Mouse (Mus musculus): ENCODE results near the gene Kcnc3. TPM values are rescaled to one million over a fixed set of nuclear protein-coding genes. Genes with fewer than 3 reads are reported as not detected.

Gene Kcnc3
- polyA plus RNA-seq, 1 experiment from 2014 or later, result 0.30 TPM

Other genes starting within 250 kb of the Kcnc3 start
- gene Syt3, start 206.6 kb upstream of the Kcnc3 start, polyA plus RNA-seq (2015; fragmentation: Nextera tagmentation; extraction: Ambion mirVana), result 1.6 and 1.7 TPM in 2 replicates
- gene 1700008O03Rik, start 204.8 kb upstream of the Kcnc3 start, polyA plus RNA-seq (2015; fragmentation: Nextera tagmentation; extraction: Ambion mirVana), result 0.80 and 1.2 TPM in 2 replicates
- 0.70 and 0.81 TPM in 2 replicates for gene Lrrc4b, start 161.6 kb upstream of the Kcnc3 start, polyA plus RNA-seq (2015; fragmentation: Nextera tagmentation; extraction: Ambion mirVana)
- 0.94 and 1.7 TPM in 2 replicates for gene Aspdh, start 125.3 kb upstream of the Kcnc3 start, polyA plus RNA-seq (2015; fragmentation: Nextera tagmentation; extraction: Ambion mirVana)
- 91.3 and 105 TPM in 2 replicates for gene Josd2, start 122.7 kb upstream of the Kcnc3 start, polyA plus RNA-seq (2015; fragmentation: Nextera tagmentation; extraction: Ambion mirVana)
- 98.8 and 106 TPM in 2 replicates for gene Emc10, start 94.1 kb upstream of the Kcnc3 start, polyA plus RNA-seq (2015; fragmentation: Nextera tagmentation; extraction: Ambion mirVana)
- gene Fam71e1, start 94.1 kb upstream of the Kcnc3 start, polyA plus RNA-seq (2015; fragmentation: Nextera tagmentation; extraction: Ambion mirVana), result 9.1 and 12.3 TPM in 2 replicates
- gene Mybpc2, start 66.0 kb upstream of the Kcnc3 start, polyA plus RNA-seq (2015; fragmentation: Nextera tagmentation; extraction: Ambion mirVana), result 0.27 and 0.32 TPM in 2 replicates
- 0.40 and 0.42 TPM in 2 replicates for gene Spib, start 58.6 kb upstream of the Kcnc3 start, polyA plus RNA-seq (2015; fragmentation: Nextera tagmentation; extraction: Ambion mirVana)
- 69.8 and 75.6 TPM in 2 replicates for gene Pold1, start 41.8 kb upstream of the Kcnc3 start, polyA plus RNA-seq (2015; fragmentation: Nextera tagmentation; extraction: Ambion mirVana)
- gene Nr1h2, start 36.7 kb upstream of the Kcnc3 start, polyA plus RNA-seq (2015; fragmentation: Nextera tagmentation; extraction: Ambion mirVana), result 62.9 and 65.0 TPM in 2 replicates
- 4.9 and 5.0 TPM in 2 replicates for gene Napsa, start 18.3 kb upstream of the Kcnc3 start, polyA plus RNA-seq (2015; fragmentation: Nextera tagmentation; extraction: Ambion mirVana)
- 29.0 and 32.7 TPM in 2 replicates for gene Myh14, start 80.2 kb downstream of the Kcnc3 start, polyA plus RNA-seq (2015; fragmentation: Nextera tagmentation; extraction: Ambion mirVana)
- gene Izumo2, start 118.1 kb downstream of the Kcnc3 start, polyA plus RNA-seq (2015; fragmentation: Nextera tagmentation; extraction: Ambion mirVana), result not detected in 2 replicates
- 32.5 and 33.2 TPM in 2 replicates for gene Vrk3, start 157.7 kb downstream of the Kcnc3 start, polyA plus RNA-seq (2015; fragmentation: Nextera tagmentation; extraction: Ambion mirVana)
- gene Zfp473, start 160.4 kb downstream of the Kcnc3 start, polyA plus RNA-seq (2015; fragmentation: Nextera tagmentation; extraction: Ambion mirVana), result 2.1 and 2.3 TPM in 2 replicates
- 79.3 and 79.8 TPM in 2 replicates for gene Nup62, start 225.4 kb downstream of the Kcnc3 start, polyA plus RNA-seq (2015; fragmentation: Nextera tagmentation; extraction: Ambion mirVana)
- gene Il4i1, start 225.7 kb downstream of the Kcnc3 start, polyA plus RNA-seq (2015; fragmentation: Nextera tagmentation; extraction: Ambion mirVana), result 1.3 and 1.4 TPM in 2 replicates
- 5.3 and 6.4 TPM in 2 replicates for gene Atf5, start 226.0 kb downstream of the Kcnc3 start, polyA plus RNA-seq (2015; fragmentation: Nextera tagmentation; extraction: Ambion mirVana)